Mouse (Mus musculus) bone marrow macrophage, adult 2 months (primary cell): ENCODE measurements around the gene Nr1i2.

Experiments used
- CTCF ChIP-seq: IDR thresholded peaks from 2 replicates; pipeline ENCODE4 v1.5.1; 2012; ENCODE audit warnings: low read depth, mild to moderate bottlenecking, low read length, moderate library complexity
- POLR2A ChIP-seq: IDR thresholded peaks from 2 replicates; pipeline ENCODE4 v1.6.1; 2012; ENCODE audit warnings: mild to moderate bottlenecking, low read depth, low read length, borderline replicate concordance

GRCm38 (mm10) chr16:38240167-38240566 lies 54.5 kb downstream of the Nr1i2 start:
- TF ChIP-seq CTCF (no peak), POLR2A (no peak)
